8 mouse cellular contexts compared by ENCODE assay signal in genomic region chr11:116852291-116852890, GRCm38 (mm10). TPM values are rescaled to one million over a fixed set of nuclear protein-coding genes. Genes with fewer than 3 reads are reported as not detected.
DNase-seq lines count a peak whose midpoint lies in the region; ATAC-seq and TF ChIP-seq lines count a peak whose summit lies in the region.

Mfsd11 (plus strand) TSS chr11:116852440.

- TF ChIP-seq POLR2A in brain, embryonic 14.5 days (IDR thresholded peaks at IDR 0.05; ENCODE audit: borderline replicate concordance, extremely low read depth, insufficient read depth, insufficient read length, poor library complexity, severe bottlenecking): peak; percentile 35; the same call in 1 of the 2 replicates

- no peak for TF ChIP-seq EP300 in liver, embryonic 14.5 days (IDR thresholded peaks at IDR 0.05; ENCODE audit: low read depth)

- ATAC-seq in heart, embryonic 14.5 days (ENCODE audit: insufficient number of reproducible peaks, insufficient read depth, low FRiP score, low read depth): peak; percentile 72
- peak; percentile 53 for ATAC-seq in liver, embryonic 14.5 days (ENCODE audit: insufficient read depth)
- peak; percentile 65 for ATAC-seq in stomach, embryonic 16.5 days (ENCODE audit: insufficient read depth, low FRiP score)

- peaks cover 36% of the 10 kb centered on the region for H3K4me1 ChIP-seq in forebrain, embryonic 10.5 days
- peaks cover 2 to 25% of the 10 kb centered on the region in 2 experiments; a peak in 2 of 4 replicates for H3K4me1 ChIP-seq in heart, embryonic 14.5 days (ENCODE audit: control insufficient read depth in 2 of 2, insufficient read depth in 2 of 2, low read length in 2 of 2)
- H3K4me1 ChIP-seq in liver, embryonic 14.5 days (replicated peaks; ENCODE audit: control insufficient read depth in 2 of 2, insufficient read depth in 2 of 2, low read length in 1 of 2): peaks cover 8 to 9% of the 10 kb centered on the region in 2 experiments; a peak in 3 of 4 replicates
- H3K4me1 ChIP-seq in stomach, embryonic 16.5 days (ENCODE audit: control insufficient read depth, insufficient read depth, low read length): peaks cover 17% of the 10 kb centered on the region

- H3K4me3 ChIP-seq in forebrain, embryonic 10.5 days: peak within 1 kb of the TSS; percentile 97
- H3K4me3 ChIP-seq in heart, embryonic 14.5 days (ENCODE audit: control insufficient read depth in 1 of 2, insufficient read depth in 1 of 2, low read depth in 1 of 2, low read length in 2 of 2): peak within 1 kb of the TSS; percentile 92 to 98
- peak within 1 kb of the TSS; percentile 70 to 88 for H3K4me3 ChIP-seq in liver, embryonic 14.5 days (ENCODE audit: insufficient read depth in 1 of 2, low read depth in 2 of 2, low read length in 2 of 2)
- peak within 1 kb of the TSS; percentile 99 for H3K4me3 ChIP-seq in stomach, embryonic 16.5 days (replicated peaks; ENCODE audit: low read length)

- under 1% methylated on average over 78 of the region's 91 CpGs for WGBS in forebrain, embryonic 10.5 days
- under 1% methylated on average over 82 of the region's 91 CpGs for WGBS in heart, embryonic 14.5 days
- 1% methylated on average over 85 of the region's 91 CpGs for WGBS in liver, embryonic 14.5 days (ENCODE audit: insufficient replicate concordance)
- WGBS in stomach, embryonic 16.5 days: under 1% methylated on average over 72 of the region's 91 CpGs

- DNase-seq in B cell, adult 2 months: peak; percentile 79 to 83
- DNase-seq in brain, embryonic 14.5 days (ENCODE audit: low read depth): peak; percentile 84
- DNase-seq in forebrain, embryonic 10.5 days (ENCODE audit: extremely low spot score, low spot score): peak; percentile 60
- peak; percentile 92 for DNase-seq in kidney, postnatal 14 days
- DNase-seq in liver, embryonic 14.5 days (ENCODE audit: low read depth in 3 of 3, low spot score in 3 of 3): peak; percentile 62 to 63 (median 62)
- DNase-seq in neural tube, embryonic 10.5 days (ENCODE audit: extremely low spot score, low spot score): peak; percentile 67

- H3K9ac ChIP-seq in heart, embryonic 14.5 days (ENCODE audit: low read length): peak within 1 kb of the TSS; percentile 99
- H3K9ac ChIP-seq in liver, embryonic 14.5 days (replicated peaks): peak within 1 kb of the TSS; percentile 96
- H3K9ac ChIP-seq in stomach, embryonic 16.5 days (ENCODE audit: low read length): peak within 1 kb of the TSS; percentile 98

- no peak for TF ChIP-seq CTCF in brain, embryonic 14.5 days (IDR thresholded peaks at IDR 0.05; ENCODE audit: borderline replicate concordance, extremely low read depth, insufficient read depth, insufficient read length)
- no peak for TF ChIP-seq CTCF in liver, embryonic 14.5 days (IDR thresholded peaks at IDR 0.05; ENCODE audit: low read depth)

- H3K36me3 ChIP-seq in forebrain, embryonic 10.5 days (replicated peaks): peaks cover 49% of the 10 kb centered on the region
- peaks cover 61% of the 10 kb centered on the region for H3K36me3 ChIP-seq in heart, embryonic 14.5 days (ENCODE audit: control insufficient read depth, insufficient read depth, low read length)
- peaks cover 45% of the 10 kb centered on the region for H3K36me3 ChIP-seq in liver, embryonic 14.5 days (replicated peaks; ENCODE audit: control insufficient read depth, insufficient read depth, low read depth)
- H3K36me3 ChIP-seq in stomach, embryonic 16.5 days (ENCODE audit: control insufficient read depth, insufficient read depth, low read length): peaks cover 5% of the 10 kb centered on the region; the same call in 1 of the 2 replicates

- H3K4me2 ChIP-seq in heart, embryonic 14.5 days (ENCODE audit: low read length): peak within 1 kb of the TSS; percentile 70
- H3K4me2 ChIP-seq in liver, embryonic 14.5 days (ENCODE audit: low read depth): peak within 1 kb of the TSS; percentile 95
- peak within 1 kb of the TSS; percentile 86 for H3K4me2 ChIP-seq in stomach, embryonic 16.5 days (ENCODE audit: low read depth, low read length)

- no peaks in the 10 kb centered on the region for H3K27me3 ChIP-seq in forebrain, embryonic 10.5 days (ENCODE audit: poor library complexity, severe bottlenecking)
- H3K27me3 ChIP-seq in heart, embryonic 14.5 days (ENCODE audit: control insufficient read depth, insufficient read depth, low read length): no peaks in the 10 kb centered on the region
- H3K27me3 ChIP-seq in liver, embryonic 14.5 days (ENCODE audit: control insufficient read depth, insufficient read depth, low read length): no peaks in the 10 kb centered on the region
- H3K27me3 ChIP-seq in stomach, embryonic 16.5 days (ENCODE audit: control insufficient read depth, insufficient read depth, low read length): no peaks in the 10 kb centered on the region

- no peaks in the 10 kb centered on the region for H3K9me3 ChIP-seq in forebrain, embryonic 10.5 days
- no peaks in the 10 kb centered on the region for H3K9me3 ChIP-seq in heart, embryonic 14.5 days (ENCODE audit: control insufficient read depth, low read length)
- H3K9me3 ChIP-seq in liver, embryonic 14.5 days (ENCODE audit: control insufficient read depth, low read length): no peaks in the 10 kb centered on the region
- no peaks in the 10 kb centered on the region for H3K9me3 ChIP-seq in stomach, embryonic 16.5 days (replicated peaks; ENCODE audit: control insufficient read depth, low read length)

- peak within 1 kb of the TSS; percentile 100 for H3K27ac ChIP-seq in forebrain, embryonic 10.5 days
- peak within 1 kb of the TSS; percentile 99 to 100 for H3K27ac ChIP-seq in heart, embryonic 14.5 days (replicated peaks in 1 of 2; ENCODE audit: control insufficient read depth in 1 of 2, insufficient read depth in 1 of 2, low read depth in 2 of 2, low read length in 2 of 2)
- H3K27ac ChIP-seq in liver, embryonic 14.5 days: peak within 1 kb of the TSS; percentile 82
- H3K27ac ChIP-seq in stomach, embryonic 16.5 days (ENCODE audit: low read length): peak within 1 kb of the TSS; percentile 99

RNA-seq across cellular contexts. Expression of gene Mfsd11, which starts in this region (rescaled TPM):
- 36.4 and 40.6 TPM in 2 replicates for polyA plus RNA-seq in brain, embryonic 14.5 days (2012; rRNA removed)
- 18.9 and 24.7 TPM in 2 replicates for polyA plus RNA-seq in forebrain, embryonic 10.5 days (2016; fragmentation: Nextera tagmentation; extraction: Ambion mirVana)
- polyA plus RNA-seq in heart, embryonic 14.5 days (2014; fragmentation: Nextera tagmentation; extraction: Ambion mirVana): 31.9 and 39.7 TPM in 2 replicates
- 5.3 and 5.6 TPM in 2 replicates for polyA plus RNA-seq in liver, embryonic 14.5 days (2012; rRNA removed)
- 7.4 and 10.2 TPM in 2 replicates for polyA plus RNA-seq in liver, embryonic 14.5 days (2014; fragmentation: Nextera tagmentation; extraction: Ambion mirVana)
- polyA plus RNA-seq in stomach, embryonic 16.5 days (2015; fragmentation: Nextera tagmentation; extraction: Ambion mirVana): 33.3 and 43.7 TPM in 2 replicates

Comparison
In these comparisons a context has a peak if more than half of its experiments do, and no peak if none do; other contexts are left out.
1. Peak in every context shown above with its lines: DNase-seq, ATAC-seq, H3K4me3 ChIP-seq and H3K27ac ChIP-seq.